Mouse (Mus musculus) gastrocnemius, postnatal 14 days (tissue): ENCODE measurements at regions not wholly inside any gene's neighbourhood (a gene's known extent, or its start where the extent isn't known, plus 50 kb on each side); places are given as distances from the start of the nearest gene placed in this dataset.
"Not testable (repeated sequence)": the region's sequence is repeated elsewhere in the genome, so short reads cannot be mapped to it uniquely, and the experiment has no call there.

Experiments used
- DNase-seq: peaks from one replicate; pipeline ENCODE4 v3.0.0; 2021; ENCODE audit warnings: mixed read lengths
- intact Hi-C: fragments of 180-260 bp; cut with DNase I; formaldehyde crosslinking; loops from one replicate; pipeline ENCODE4 v1.15.1; 2025; ENCODE audit warnings: low total_unique reads

DNA sequence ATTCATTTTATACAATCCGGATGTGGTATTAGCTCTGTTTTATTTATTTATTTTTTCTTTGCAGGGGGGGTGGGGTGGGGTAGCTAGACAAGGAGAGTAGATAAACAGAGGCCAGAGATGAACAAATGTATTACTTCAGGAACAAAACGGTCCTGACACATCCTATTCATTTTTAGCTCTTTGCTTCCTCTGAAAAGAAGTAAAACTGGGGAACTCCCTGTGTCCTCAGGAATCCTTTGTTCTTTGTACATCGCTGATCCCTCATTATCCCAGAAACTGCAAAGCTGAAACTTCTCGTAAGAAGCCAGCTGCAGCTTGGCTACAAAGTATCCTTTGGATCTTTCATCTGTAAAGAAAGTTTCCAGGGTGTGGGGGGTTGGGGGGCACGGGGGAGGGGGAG, 103.6 kb upstream of the Pfn2 start:
- no peak for DNase-seq
- intact Hi-C loops: no loop called here

DNA sequence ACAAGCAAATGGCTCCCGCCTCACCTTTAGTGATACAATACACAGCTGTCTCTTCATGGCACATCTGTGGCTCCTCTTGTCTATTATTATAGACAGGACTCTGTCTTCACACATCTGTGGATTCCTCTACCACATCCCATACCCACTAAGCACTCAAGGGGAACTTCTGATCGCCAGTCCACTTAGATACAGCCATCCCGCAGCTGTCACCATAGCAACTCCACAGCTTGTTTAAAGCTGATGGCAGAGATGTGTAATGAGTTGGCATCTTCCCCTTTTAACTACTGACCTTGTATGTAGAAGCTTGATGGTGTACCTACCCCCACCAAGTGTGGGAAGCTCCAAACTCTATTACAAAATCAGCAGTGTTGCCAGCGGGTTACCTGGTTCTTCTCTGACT, 109.5 kb upstream of the Pfn2 start:
- intact Hi-C loops: no loop called here
- no peak for DNase-seq

DNA sequence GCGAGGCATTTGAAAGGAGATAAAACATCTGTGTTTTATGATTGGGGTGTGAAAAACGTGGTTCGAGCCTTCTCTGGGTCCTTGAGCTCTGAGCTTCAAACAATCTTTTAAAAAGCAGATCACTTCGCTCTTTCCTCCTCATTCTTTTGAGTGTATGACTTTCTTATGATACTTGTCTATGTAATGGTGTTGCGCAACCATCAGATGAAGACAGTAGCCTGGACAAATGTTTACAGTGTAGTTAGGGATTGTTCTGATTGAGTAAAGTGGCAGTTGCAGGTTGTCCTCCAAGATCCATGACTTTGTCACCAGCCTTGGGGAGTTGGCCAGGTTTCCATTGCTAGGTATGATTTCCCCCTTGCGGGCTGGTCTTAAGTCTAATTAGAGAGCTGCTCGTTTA, 116.1 kb upstream of the Pfn2 start:
- intact Hi-C loops: no loop called here

DNA sequence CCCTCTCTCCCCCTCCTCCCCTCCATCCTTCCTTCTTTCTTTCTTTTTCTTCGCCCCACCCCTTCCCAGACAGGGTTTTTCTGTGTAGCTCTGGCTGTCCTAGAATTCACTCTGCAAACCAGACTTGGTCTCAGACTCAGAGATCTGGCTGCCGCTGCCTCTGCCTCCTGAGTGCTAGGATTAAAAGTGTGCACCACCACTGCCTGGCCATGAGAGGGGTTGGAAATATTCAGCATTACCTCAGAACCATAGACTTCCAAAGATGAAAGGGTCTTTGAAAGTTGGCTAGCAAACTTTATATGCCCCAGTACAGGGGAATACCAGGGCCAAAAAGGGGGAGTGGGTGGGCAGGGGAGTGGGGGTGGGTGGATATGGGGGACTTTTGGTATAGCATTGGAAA, 122.7 kb upstream of the Pfn2 start:
- intact Hi-C loops, DNase-seq: not testable (repeated sequence)

More for the DNA sequence above, 116.1 kb upstream of the Pfn2 start:
- DNase-seq: no peak

DNA sequence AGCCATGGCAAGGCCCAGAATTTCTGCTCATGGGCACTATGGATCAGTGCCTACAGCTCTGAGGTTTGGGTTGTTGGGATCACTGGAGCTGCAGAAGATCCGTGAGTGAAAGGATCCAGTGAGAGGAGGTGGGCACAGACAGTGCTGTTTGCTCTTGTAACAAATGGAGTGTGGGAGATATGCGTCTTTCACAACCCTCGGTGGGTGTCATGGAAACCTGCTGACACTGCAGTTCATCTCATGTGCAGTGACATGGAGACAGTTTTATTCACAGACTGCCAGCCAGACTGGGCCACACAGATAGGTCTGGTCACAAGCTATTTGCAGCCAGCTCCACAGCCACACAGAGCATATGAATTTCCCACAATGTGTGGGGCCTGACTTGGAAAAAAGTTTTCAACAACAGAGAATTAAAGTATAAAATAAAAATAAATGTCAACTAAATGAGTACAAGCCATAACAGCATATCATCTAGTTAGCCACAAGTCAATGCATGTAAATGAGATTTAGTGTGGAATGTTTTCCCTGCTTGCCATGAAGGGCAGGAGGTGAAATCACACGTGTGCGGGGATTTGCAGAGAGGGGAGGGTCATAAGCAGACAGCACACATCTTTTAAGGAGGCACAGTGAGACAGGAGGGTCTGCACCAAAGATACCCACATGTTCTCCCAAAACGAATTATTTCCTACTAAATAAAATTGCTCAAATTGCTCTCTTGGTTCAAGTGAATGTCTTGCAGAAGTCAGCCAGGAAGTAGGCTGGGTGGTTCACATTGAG, 124.8 kb upstream of the Pfn2 start:
- no peak for DNase-seq
- intact Hi-C loops: no loop called here

DNA sequence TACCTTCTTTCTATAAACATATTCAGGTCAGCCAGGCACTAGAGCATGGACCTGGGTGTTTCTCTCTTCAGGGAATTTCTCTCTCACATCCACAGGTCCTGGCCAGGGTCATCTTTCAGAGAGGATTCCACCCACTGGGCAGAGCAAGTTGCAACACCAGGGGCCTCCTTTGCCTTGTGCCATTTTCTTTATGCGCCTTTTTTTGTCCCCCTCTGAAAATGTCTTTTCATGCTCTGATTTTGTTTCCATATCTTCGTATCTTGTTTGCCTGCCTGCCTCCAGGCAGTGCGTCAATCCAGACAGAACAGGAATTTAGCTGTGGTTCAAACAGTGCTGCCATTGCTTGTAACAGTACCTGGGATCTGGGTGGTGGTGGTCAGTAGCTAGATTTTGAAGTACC, 125.7 kb upstream of the Pfn2 start:
- no peak for DNase-seq
- intact Hi-C loops: no loop called here

DNA sequence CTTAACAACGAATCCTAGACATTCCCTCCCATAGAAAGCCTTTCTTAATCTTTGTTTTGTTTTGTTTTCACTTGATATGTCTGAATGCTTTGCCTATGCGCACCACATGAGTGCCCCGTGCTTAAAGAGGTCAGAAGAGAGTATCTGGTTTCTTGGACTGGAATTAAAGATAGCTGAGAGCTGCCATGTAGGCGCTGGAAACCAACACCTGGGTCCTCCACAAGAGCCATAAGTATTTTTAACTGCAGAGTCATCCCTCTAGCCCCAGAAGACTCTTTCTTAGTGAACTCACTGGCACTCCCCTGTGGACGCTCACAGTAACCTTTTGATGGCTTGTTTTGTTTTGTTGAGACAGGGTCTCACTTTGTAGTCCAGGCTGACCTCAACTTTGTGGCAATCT, 127.5 kb upstream of the Pfn2 start:
- intact Hi-C loops: no loop called here
- DNase-seq: peak; percentile 6

DNA sequence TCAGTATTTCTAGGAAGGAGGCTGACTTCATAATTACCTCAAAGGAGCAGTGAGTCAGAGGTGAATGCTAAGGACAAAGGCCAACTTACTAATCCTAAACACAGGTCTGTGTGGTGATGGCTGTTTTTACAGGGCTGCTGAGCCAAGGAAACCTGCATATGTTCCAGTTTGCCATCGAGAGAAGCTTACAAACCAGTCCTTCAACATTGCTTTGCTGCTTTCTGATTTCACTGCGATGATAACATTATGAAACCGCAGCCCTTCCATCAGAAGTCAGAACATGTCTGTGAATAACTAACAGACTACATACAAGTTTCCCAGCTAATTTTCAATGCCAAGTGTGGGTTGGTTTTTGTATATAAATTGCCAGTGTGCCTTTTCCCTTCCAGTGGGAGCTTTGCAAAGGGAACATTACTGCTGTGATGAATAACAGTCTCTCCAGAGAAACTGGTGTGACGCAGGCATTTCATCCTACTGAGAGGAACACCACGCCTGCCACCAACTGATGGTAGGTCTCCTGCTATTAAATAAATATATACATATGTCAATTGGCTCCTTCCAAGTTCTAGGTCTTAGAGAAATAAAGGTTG, 128.9 kb upstream of the Pfn2 start:
- no peak for DNase-seq
- intact Hi-C loops: no loop called here

DNA sequence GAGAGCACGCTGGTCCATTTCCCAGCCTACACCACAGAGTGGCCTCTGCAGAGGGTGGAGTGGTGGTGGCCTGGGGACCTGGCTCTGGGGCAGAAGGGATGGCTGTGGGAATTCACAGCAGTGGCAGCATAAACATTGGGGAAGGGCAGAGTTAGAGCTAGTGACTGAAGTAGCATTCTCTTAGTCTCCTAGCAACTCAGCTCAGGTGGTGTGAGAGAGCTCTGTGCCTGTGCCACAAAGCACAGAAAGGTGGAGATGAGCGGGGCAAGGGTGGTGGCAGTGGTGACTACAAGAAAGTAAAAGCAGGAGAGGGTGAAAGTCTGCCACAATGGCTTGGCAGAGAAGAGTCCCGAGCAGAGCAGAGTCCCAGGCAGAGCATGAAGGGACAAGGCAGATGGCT, 140.3 kb upstream of the Pfn2 start:
- no peak for DNase-seq
- intact Hi-C loops: no loop called here

DNA sequence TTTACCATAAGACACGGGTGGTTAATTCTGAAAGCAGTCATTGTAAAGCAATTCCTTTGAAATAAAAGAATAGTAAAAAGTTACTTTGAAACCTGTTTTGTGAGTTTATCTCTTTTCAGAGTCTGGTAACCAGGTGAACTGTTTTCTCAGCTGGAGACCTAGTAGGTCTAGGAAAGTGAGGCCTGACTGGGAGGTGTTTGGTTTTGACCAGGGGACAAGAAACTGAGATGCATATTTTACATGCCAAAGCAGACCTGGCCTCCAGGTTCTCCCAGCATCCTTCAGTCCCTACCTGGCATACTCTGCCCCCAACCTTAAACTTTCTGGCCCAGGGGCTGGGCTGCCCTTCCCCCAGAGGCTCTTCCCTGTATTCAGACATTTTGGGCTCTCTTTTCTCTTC, 142.9 kb upstream of the Pfn2 start:
- no peak for DNase-seq
- intact Hi-C loops: no loop called here

DNA sequence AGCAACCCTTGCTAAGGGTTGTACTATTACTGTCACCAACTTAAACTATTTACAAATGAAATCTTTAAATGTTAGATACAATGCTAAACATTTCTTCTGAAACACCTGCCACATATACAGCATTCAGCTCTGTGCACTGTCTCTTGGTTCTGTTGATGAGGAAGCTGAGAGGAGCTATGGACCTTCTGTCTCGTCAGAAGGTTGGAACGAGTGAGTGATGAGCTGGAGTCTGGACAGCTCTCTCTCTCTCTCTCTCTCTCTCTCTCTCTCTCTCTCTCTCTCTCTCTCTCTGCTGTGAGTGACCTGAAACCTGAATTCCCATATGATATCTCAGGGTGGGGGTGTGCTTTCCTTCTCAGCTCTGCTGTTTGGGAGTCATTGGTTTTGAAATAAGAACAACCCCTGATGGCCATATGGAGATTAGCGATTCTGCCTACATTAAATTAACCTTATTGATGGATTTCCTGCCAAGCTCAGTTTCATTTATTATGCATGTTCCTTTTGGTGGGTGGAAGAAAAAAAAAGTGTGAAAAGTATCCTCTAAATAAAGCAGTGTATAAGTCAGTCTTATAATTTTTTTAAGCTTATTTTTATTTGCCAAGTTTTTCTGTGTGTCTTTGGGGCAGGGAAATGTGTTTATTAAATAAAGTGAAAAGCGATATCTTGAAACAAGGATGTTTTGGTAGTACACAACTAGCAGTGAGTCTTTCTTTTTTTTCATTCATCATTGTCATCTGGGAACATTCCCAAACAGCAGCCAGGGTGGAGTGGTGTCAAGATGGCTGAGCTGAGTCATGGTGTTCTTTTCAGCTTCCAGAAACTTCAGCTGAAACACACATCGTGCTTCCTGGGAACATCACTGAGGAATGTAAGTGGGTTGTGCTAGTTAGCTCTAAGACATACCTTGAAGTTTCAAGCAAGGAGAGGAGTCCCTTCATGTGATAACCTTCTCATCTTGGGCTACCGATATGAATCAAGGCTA, 150.5 kb upstream of the Pfn2 start:
- intact Hi-C loops: no loop called here
- DNase-seq: no peak

DNA sequence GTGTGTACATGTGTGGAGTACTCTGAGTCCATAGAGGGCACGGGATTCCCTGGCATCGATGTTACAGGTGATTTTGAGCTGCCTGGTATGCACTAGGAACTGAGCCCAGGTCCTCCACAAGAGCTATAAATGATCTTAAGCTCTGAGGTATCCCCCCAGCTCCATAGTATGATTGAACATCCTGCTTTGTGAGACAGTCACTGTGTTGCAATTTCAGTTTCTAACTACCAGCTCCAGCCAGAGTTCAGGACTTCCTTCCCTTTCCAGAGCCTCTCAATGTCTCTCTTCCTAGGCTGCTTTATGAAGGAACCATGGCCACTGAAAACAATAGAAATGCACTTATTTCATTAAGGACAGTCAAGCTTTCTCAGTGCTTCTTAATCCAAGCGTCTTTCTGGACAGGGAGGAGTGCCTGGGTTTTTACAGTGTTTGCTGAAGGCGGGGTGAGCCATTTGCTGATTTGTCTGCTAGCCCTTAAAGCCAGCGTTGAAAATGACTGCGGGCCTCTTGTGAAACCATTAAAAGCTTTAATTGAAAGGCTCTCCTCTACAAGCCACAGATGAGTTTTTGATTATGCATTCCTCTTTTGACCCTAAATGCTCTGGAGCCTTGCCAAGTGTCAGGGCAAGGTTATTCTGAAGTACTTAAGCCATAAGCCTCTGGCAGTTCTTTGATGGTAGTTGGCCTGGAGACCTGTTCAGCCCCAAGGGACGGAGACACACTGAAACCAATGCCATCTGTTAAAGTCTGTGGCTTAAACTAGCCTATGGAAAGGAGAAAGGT, 155.1 kb upstream of the Pfn2 start:
- DNase-seq: no peak
- intact Hi-C loops: no loop called here

DNA sequence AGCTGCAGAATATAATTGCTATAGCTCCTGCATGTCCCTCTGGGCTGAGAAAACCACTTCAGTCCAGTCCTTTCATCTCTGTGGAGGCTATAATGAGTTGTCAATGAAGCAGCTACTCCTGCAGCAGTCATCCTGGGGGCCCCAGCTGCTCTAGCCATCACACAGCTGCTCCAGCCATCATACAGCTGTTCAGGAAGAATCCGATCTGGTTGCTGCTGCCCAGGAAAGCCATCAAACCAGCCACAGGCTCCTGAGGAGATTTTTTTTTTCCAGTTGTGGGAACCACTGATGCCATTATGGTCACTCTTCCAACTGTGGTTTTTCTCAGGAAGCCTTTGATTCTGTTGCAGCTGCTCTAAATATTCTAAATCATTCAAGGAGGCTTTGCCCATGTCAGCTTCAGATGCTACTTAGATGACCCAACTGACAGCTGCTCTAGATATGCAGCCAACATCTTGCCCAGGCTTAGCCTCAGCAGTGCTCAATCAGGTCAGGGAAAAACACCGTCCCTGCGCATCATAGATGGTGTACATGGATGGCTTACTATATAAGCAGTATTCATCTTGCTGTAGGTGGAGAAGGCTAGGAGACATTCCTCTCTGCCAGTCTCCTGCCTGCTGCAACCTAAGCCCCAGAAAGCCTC, 177.0 kb upstream of the Pfn2 start:
- DNase-seq: peak; percentile 29

DNA sequence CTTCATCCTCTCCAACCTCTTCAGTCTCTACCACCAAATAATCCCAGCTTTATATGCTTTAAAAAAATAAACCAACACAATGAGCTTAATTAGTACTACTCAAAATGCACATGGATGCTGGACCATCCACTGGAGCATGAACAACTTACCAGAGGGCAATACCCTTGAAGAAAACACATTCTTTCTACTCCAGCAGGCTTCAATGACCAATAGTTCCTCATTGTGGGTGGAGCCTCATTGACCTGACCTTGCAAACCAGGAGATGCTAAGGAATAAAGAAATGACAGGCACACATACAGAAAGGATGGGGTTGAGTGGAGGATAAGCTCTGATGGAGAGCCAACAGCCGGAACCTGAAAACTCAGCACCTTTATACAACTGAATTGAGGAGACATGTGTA, 201.7 kb upstream of the Pfn2 start:
- intact Hi-C loops: no loop called here
- DNase-seq: no peak

More for the DNA sequence above, 177.0 kb upstream of the Pfn2 start:
- intact Hi-C loops: no loop called here

DNA sequence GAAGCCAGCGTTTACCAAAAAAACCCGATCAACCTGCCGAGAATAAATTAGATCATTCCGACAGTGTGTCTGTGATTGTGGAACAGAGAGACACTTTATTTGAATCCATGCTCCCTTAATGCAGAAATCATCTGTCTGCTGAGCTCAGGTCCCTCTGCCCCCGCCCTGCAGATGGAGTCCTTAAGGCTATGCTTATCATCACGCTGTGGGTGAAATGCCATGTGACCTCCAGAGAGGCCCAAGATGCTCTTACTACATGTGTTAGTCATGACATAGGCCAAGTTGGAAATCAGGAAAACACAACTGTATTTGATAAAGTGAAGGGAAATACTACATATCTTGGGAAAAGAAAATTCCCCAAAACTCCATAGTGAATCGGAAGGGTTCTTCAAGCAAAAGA, 206.8 kb upstream of the Pfn2 start:
- DNase-seq: no peak
- intact Hi-C loops: no loop called here

DNA sequence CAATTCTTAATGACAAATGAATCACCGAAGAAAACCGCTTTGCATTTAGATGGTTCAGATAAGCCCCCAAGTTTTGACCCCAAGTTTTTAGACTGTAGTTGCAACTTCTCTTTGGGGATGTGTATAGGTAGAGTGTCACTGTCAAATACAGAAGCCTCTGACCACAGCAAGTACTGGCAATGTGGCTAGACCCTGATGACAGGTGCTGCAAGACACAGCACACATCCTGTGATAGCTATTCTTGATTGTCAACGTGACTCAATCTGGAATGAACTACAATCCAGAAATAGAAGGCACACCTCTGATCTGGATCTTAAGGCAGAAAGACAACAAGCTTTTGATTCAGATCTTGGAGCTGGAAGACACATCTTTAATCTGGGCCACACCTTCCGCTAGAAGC, 207.3 kb upstream of the Pfn2 start:
- DNase-seq: no peak
- intact Hi-C loops: no loop called here

DNA sequence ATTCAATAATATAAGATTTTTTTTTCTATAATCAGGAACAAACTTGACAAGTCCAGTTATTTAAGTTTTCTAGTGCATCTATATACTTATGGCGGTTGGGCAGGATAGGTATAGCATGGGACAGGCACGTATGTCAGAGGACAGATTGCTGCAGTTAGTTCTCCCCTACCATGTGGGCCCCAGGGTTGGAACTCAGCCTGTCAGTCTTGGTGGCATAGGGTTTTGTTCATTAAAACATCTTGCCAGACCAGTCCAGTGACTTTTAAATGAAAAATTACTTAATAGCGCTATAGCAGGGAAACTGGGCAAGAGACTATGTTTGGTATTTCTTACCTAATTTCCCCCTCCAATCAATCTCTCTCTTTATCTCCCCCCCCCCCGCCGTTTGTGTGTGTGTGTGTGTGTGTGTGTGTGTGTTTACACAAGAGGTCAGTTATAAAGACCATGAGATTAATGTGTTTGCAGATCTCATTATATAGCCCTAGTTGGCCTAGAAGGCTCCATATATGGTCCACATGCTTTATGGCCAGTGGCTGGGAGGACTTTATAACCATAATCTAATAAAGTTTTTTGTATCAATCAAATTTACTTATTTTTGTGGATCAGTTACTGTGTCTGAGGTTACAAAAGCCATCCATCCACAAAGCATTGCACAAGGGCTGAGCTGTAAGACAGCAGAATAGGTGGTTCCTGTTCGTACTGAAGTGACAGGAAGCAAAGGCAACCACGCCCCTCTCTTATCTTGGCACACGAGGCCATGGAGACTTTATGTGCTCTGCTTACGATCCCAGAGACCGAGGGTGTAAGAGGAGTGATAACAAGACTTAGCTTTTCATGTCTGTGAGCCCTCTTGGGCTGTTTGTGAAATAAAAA, 208.5 kb upstream of the Pfn2 start:
- intact Hi-C loops: no loop called here
- DNase-seq: no peak

DNA sequence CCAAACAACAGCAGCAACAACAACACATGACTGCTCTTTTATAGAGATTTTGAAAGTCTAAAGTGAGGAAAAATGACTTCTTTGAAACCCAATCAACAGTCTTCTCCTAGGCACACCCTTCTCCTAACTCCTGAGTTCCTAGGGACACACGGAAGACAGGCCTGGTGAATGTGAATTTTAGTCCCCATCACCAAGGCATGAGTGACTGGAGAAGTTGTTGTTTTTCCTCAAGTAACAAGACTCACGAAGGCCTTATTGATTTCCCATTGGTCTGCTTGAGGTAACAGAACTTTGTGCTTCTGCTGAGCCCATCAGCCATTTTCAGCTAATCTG, 209.2 kb upstream of the Pfn2 start:
- DNase-seq: no peak
- intact Hi-C loops: no loop called here
